Mouse (Mus musculus): Measurements from ENCODE around the gene Hs2st1. TPM values are rescaled to one million over a fixed set of nuclear protein-coding genes. Genes with fewer than 3 reads are reported as not detected.

The Hs2st1 gene
- total and polyA plus RNA-seq, 3 experiments = 17.6 to 36.4 (median 29.7) TPM

GRCm38 (mm10) chr3:144380921-144381320 lies 189.1 kb downstream of the Hs2st1 start (continued):
- TF ChIP-seq USF1 (IDR thresholded peaks at IDR 0.05; ENCODE audit: low read depth, low read length) (no peak), ZMIZ1 (IDR thresholded peaks at IDR 0.05; ENCODE audit: low read depth, low read length) (peak; percentile 55; the same call in 1 of the 2 replicates), MAFK (IDR thresholded peaks at IDR 0.05; ENCODE audit: insufficient replicate concordance, low read length) (no peak), NRF1 (IDR thresholded peaks at IDR 0.05; ENCODE audit: low read depth, low read length) (peak; percentile 53), SMC3 (IDR thresholded peaks at IDR 0.05; ENCODE audit: low read depth, low read length) (peak; percentile 97), USF2 (conservative IDR thresholded peaks at IDR 0.05; ENCODE audit: low read depth, low read length) (no peak), POLR2A (IDR thresholded peaks at IDR 0.05; ENCODE audit: low read depth, low read length) (peak; percentile 70), ZNF384 (IDR thresholded peaks at IDR 0.05; ENCODE audit: low read depth, low read length) (no peak)

GRCm38 (mm10) chr3:144379801-144380200 lies 190.2 kb downstream of the Hs2st1 start:
- dilution Hi-C loops (cut with MboI; ENCODE audit: extremely low pct_ligation_motif_present, extremely low pct_unique_long_range_greater_than_20kb, low sequenced_read_pairs) (no loop called here), in situ Hi-C loops (cut with MboI; ENCODE audit: low pct_ligation_motif_present, low pct_unique_long_range_greater_than_20kb, low sequenced_read_pairs) (loop anchor here (10.0 to 25.0 kb wide), 2 partner anchors 175 to 768 kb away; partner anchors contain the start of gene Lmo4)
- no peak overlapping the region for H3K27ac ChIP-seq (ENCODE audit: insufficient read depth, low read depth)
- no peaks in the 10 kb centered on the region for H3K36me3 ChIP-seq (replicated peaks in 1 of 2; ENCODE audit: control insufficient read depth in 1 of 2, insufficient read depth in 1 of 2, low read length in 1 of 2)
- peaks cover 29 to 67% of the 10 kb centered on the region in 2 experiments for H3K4me1 ChIP-seq (ENCODE audit: control insufficient read depth in 1 of 2, insufficient read depth in 2 of 2)
- TF ChIP-seq MEF2A (IDR thresholded peaks at IDR 0.05; ENCODE audit: borderline replicate concordance, low read depth, low read length) (no peak), JUND (conservative IDR thresholded peaks at IDR 0.05; ENCODE audit: low read depth, low read length) (peak; percentile 71), RAD21 (IDR thresholded peaks at IDR 0.05; ENCODE audit: low read depth, low read length) (no peak), CHD2 (IDR thresholded peaks at IDR 0.05; ENCODE audit: low read length) (peak; percentile 52; the same call in 1 of the 2 replicates), EP300 (IDR thresholded peaks at IDR 0.05; ENCODE audit: low read length) (no peak; the same call in 1 of the 2 replicates), JUN (IDR thresholded peaks at IDR 0.05; ENCODE audit: insufficient read depth, low read depth, low read length) (peak; percentile 33; the same call in 1 of the 2 replicates), ETS1 (conservative IDR thresholded peaks at IDR 0.05; ENCODE audit: low read depth, low read length) (peak; percentile 47; the same call in 1 of the 2 replicates), SMC3 (IDR thresholded peaks at IDR 0.05; ENCODE audit: low read depth, low read length) (no peak), IRF4 (IDR thresholded peaks at IDR 0.05; ENCODE audit: low read depth, low read length) (peak; percentile 81)
- DNase-seq (ENCODE audit: extremely low read depth) = no peak
- no peak overlapping the region for H3K9ac ChIP-seq (ENCODE audit: insufficient read depth, low read depth)
- H3K27me3 ChIP-seq (replicated peaks) = no peaks in the 10 kb centered on the region
- H3K9me3 ChIP-seq (replicated peaks; ENCODE audit: low read length) = no peaks in the 10 kb centered on the region
- no peak overlapping the region for H3K4me3 ChIP-seq (replicated peaks in 1 of 3; ENCODE audit: low read depth in 2 of 3, low read length in 2 of 3, poor library complexity in 1 of 3)
- no peak overlapping the region for H3K4me2 ChIP-seq (ENCODE audit: insufficient read depth, low read depth, poor library complexity, severe bottlenecking)
- H3K79me2 ChIP-seq (replicated peaks; ENCODE audit: control insufficient read depth, extremely low read depth, insufficient read depth, poor library complexity, severe bottlenecking) = no peaks in the 10 kb centered on the region

Other genes starting within 250 kb of the Hs2st1 start
- 528 and 548 TPM in 2 replicates for gene Selenof, start 123 bp upstream of the Hs2st1 start, total RNA-seq (2012; rRNA removed)
- gene Selenof, start 123 bp upstream of the Hs2st1 start, total RNA-seq (2014; rRNA removed) = 1,358 and 1,567 TPM in 2 replicates
- gene Selenof, start 123 bp upstream of the Hs2st1 start, polyA plus RNA-seq (2012; ENCODE audit: insufficient read length, low read depth) = 671 and 678 TPM in 2 replicates
- 52.0 and 58.4 TPM in 2 replicates for gene Sh3glb1, start 150.2 kb upstream of the Hs2st1 start, total RNA-seq (2012; rRNA removed)
- 112 and 115 TPM in 2 replicates for gene Sh3glb1, start 150.2 kb upstream of the Hs2st1 start, total RNA-seq (2014; rRNA removed)
- gene Sh3glb1, start 150.2 kb upstream of the Hs2st1 start, polyA plus RNA-seq (2012; ENCODE audit: insufficient read length, low read depth) = 171 and 189 TPM in 2 replicates
- not detected in 2 replicates for gene Clca3a1, start 190.8 kb upstream of the Hs2st1 start, total RNA-seq (2012; rRNA removed)
- gene Clca3a1, start 190.8 kb upstream of the Hs2st1 start, total RNA-seq (2014; rRNA removed) = not detected in 2 replicates
- gene Clca3a1, start 190.8 kb upstream of the Hs2st1 start, polyA plus RNA-seq (2012; ENCODE audit: insufficient read length, low read depth) = 0.27 TPM in 1 of 2 replicates, not detected in the other
- not detected in 2 replicates for gene Clca3a2, start 249.3 kb upstream of the Hs2st1 start, total RNA-seq (2012; rRNA removed)
- gene Clca3a2, start 249.3 kb upstream of the Hs2st1 start, total RNA-seq (2014; rRNA removed) = not detected in 2 replicates
- gene Clca3a2, start 249.3 kb upstream of the Hs2st1 start, polyA plus RNA-seq (2012; ENCODE audit: insufficient read length, low read depth) = not detected in 2 replicates

All from CH12.LX (cell line).